Mouse (Mus musculus): ENCODE results near the gene Sema3d. TPM values are rescaled to one million over a fixed set of nuclear protein-coding genes. Genes with fewer than 3 reads are reported as not detected.

The Sema3d gene
- polyA plus RNA-seq (2015; fragmentation: Nextera tagmentation; extraction: Ambion mirVana): 23.7 TPM in 2 replicates

GRCm38 (mm10) chr5:12383133-12383959 is at the start of gene Sema3d:
TSS of gene Sema3d (plus strand) at chr5:12383385.
- H3K4me2 ChIP-seq (replicated peaks): peak within 1 kb of the TSS; percentile 79
- H3K9ac ChIP-seq: peak within 1 kb of the TSS; percentile 79
- no peaks in the 10 kb centered on the region for H3K36me3 ChIP-seq
- H3K9me3 ChIP-seq: no peaks in the 10 kb centered on the region
- peak within 1 kb of the TSS; percentile 39; the same call in 1 of the 2 replicates for H3K27ac ChIP-seq
- H3K4me3 ChIP-seq: peak within 1 kb of the TSS; percentile 64
- peaks cover 13% of the 10 kb centered on the region for H3K27me3 ChIP-seq
- ATAC-seq (ENCODE audit: low FRiP score, low read depth): peak; percentile 94
- under 1% methylated on average over 49 of the region's 49 CpGs for WGBS
- no peaks in the 10 kb centered on the region for H3K4me1 ChIP-seq

GRCm38 (mm10) chr5:12377261-12377660 is 5.9 kb upstream of the Sema3d start:
- Histone ChIP-seq H3K4me3 (no peak overlapping the region), H3K4me2 (replicated peaks) (no peak overlapping the region), H3K27ac (no peak overlapping the region), H3K9ac (no peak overlapping the region), H3K27me3 (no peaks in the 10 kb centered on the region), H3K4me1 (no peaks in the 10 kb centered on the region), H3K9me3 (no peaks in the 10 kb centered on the region), H3K36me3 (no peaks in the 10 kb centered on the region)
- WGBS: 45% methylated on average over 1 of the region's 1 CpGs
- ATAC-seq (ENCODE audit: low FRiP score, low read depth): no peak

DNA sequence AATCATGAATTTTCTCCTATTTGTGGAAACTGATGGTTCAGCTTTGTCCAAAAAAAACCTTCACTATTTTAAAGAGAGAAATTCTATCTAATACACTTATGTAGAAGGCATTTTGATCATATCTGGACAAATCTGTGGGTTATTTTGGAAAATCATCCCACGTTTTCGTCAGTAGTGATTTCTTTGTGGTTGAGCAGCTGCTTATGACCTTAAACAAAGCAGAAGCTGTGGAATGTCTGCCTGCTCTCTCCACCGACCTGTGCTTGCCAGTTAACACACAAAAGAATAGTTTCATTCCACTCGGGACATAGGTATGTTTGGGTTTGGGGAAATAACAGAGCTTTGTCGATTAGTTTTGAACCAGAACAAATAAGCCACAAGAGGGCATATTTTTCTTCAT is 4.3 kb upstream of the Sema3d start:
- 51% methylated on average over 5 of the region's 5 CpGs for WGBS
- H3K9me3 ChIP-seq: no peaks in the 10 kb centered on the region
- no peak overlapping the region for H3K27ac ChIP-seq
- ATAC-seq (ENCODE audit: low FRiP score, low read depth): no peak
- H3K4me3 ChIP-seq: no peak overlapping the region
- H3K9ac ChIP-seq: no peak overlapping the region
- H3K4me1 ChIP-seq: no peaks in the 10 kb centered on the region
- no peak overlapping the region for H3K4me2 ChIP-seq (replicated peaks)
- no peaks in the 10 kb centered on the region for H3K36me3 ChIP-seq
- no peaks in the 10 kb centered on the region; the same call in 1 of the 2 replicates for H3K27me3 ChIP-seq

- 78% methylated on average over 5 of the region's 5 CpGs for WGBS
Measured at GRCm38 (mm10) chr5:12382010-12382409, 1.2 kb upstream of the Sema3d start.

DNA sequence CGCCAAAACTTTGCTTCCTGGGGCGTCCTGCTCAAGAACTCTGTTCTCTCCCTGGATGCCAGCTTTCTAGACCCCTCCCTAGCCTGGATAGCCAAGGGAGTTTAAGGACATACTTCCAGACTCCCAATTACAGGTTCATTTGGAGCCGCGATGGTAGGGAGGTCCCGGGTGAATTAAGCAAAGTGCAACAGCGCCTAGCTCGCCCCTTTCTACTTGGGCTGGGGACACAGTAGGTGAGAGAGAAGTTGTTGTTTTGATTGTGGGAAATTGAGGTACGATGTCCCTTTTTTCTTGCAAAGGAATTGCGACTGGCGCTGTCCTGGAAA is 738 bp downstream of the Sema3d start:
- Histone ChIP-seq H3K36me3 (no peaks in the 10 kb centered on the region), H3K27me3 (peaks cover 13% of the 10 kb centered on the region), H3K9ac (peak overlapping the region; percentile 79), H3K4me1 (no peaks in the 10 kb centered on the region), H3K27ac (peak overlapping the region; percentile 39; the same call in 1 of the 2 replicates), H3K4me3 (peak overlapping the region; percentile 64), H3K4me2 (replicated peaks) (peak overlapping the region; percentile 79), H3K9me3 (no peaks in the 10 kb centered on the region)
- ATAC-seq (ENCODE audit: low FRiP score, low read depth): no peak; the same call in 1 of the 2 replicates
- WGBS: 2% methylated on average over 10 of the region's 10 CpGs

More at GRCm38 (mm10) chr5:12382010-12382409, 1.2 kb upstream of the Sema3d start:
- H3K9ac ChIP-seq: no peak overlapping the region
- H3K27me3 ChIP-seq: peaks cover 13% of the 10 kb centered on the region
- H3K27ac ChIP-seq: no peak overlapping the region
- H3K4me2 ChIP-seq (replicated peaks): no peak overlapping the region
- no peak overlapping the region for H3K4me3 ChIP-seq
- ATAC-seq (ENCODE audit: low FRiP score, low read depth): no peak
- H3K36me3 ChIP-seq: no peaks in the 10 kb centered on the region
- no peaks in the 10 kb centered on the region for H3K4me1 ChIP-seq
- no peaks in the 10 kb centered on the region for H3K9me3 ChIP-seq

- WGBS: 69% methylated on average over 5 of the region's 5 CpGs
- ATAC-seq (ENCODE audit: low FRiP score, low read depth): no peak
Measured at GRCm38 (mm10) chr5:12392667-12393066, 9.5 kb downstream of the Sema3d start.

DNA sequence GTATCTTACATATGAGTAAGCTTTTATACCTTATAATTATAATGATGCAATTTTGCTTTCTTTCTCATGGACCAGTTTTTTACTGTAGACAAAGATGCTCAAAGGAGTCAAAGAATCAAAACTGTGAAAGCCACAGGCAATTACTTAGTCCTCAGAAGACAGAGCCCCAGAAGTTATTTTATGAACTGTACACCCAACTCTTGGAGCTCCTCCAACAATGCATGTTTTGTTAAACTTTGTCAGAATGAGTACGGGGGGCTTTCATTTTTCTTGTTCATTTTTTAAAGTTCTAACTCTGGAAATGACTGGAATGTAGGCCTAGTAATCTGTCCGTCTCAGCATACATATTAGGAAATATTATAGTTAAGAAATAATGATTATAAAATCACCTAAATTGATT is 16.1 kb downstream of the Sema3d start:
- ATAC-seq (ENCODE audit: low FRiP score, low read depth): no peak
- no peaks in the 10 kb centered on the region for H3K27me3 ChIP-seq
- no peaks in the 10 kb centered on the region for H3K9me3 ChIP-seq
- no peak overlapping the region for H3K4me2 ChIP-seq (replicated peaks)
- whole genome bisulfite sequencing: 56% methylated on average over 2 of the region's 2 CpGs
- no peaks in the 10 kb centered on the region for H3K4me1 ChIP-seq
- no peak overlapping the region for H3K27ac ChIP-seq
- H3K9ac ChIP-seq: no peak overlapping the region
- H3K4me3 ChIP-seq: no peak overlapping the region
- H3K36me3 ChIP-seq: no peaks in the 10 kb centered on the region

More at GRCm38 (mm10) chr5:12392667-12393066, 9.5 kb downstream of the Sema3d start:
- H3K9ac ChIP-seq: no peak overlapping the region
- H3K27me3 ChIP-seq: no peaks in the 10 kb centered on the region
- no peak overlapping the region for H3K27ac ChIP-seq
- no peaks in the 10 kb centered on the region for H3K4me1 ChIP-seq
- H3K36me3 ChIP-seq: no peaks in the 10 kb centered on the region
- H3K4me2 ChIP-seq (replicated peaks): no peak overlapping the region
- no peak overlapping the region for H3K4me3 ChIP-seq
- H3K9me3 ChIP-seq: no peaks in the 10 kb centered on the region

DNA sequence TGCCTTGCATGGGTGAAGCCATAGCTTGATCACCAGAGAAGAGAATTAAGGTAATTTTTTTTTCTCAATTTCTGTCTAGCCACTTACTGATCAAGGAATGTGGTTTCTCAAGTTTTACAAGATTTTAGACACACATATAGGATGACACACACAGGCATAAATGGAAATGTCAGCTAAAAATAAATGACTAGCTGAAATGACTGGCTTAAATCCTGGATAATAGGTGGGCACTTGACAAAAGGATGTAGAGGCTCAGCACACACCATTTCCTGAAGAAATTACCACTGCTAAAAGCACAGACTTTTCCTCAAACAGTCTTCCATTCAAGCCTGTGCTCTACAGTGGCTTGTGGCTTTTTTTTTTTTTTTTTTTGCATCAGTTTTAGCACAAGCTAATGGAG is 21.0 kb downstream of the Sema3d start:
- Histone ChIP-seq H3K9ac (no peak overlapping the region), H3K27ac (no peak overlapping the region), H3K27me3 (no peaks in the 10 kb centered on the region), H3K4me2 (replicated peaks) (no peak overlapping the region), H3K4me3 (no peak overlapping the region), H3K4me1 (no peaks in the 10 kb centered on the region), H3K9me3 (no peaks in the 10 kb centered on the region), H3K36me3 (no peaks in the 10 kb centered on the region)
- ATAC-seq (ENCODE audit: low FRiP score, low read depth): no peak

DNA sequence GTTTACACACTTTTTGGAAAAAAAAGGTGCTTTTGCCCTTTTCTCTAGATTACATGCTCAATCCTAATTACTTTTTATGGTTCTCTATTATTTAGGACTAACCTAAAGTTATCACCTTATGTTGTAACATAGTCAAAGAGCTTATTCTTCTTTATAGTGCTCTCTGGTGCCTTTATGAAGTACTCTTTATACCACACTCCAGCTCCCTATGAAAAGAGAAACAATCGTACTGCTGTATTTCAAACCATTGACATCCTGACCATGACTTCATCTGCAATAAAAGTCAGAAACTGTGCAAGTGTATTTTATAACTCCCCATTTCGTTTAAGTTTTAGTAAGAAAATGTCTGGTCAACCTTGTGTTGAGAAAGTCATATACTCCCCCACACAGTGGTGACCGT is 29.4 kb downstream of the Sema3d start:
- H3K4me3 ChIP-seq: no peak overlapping the region
- H3K4me2 ChIP-seq (replicated peaks): no peak overlapping the region
- ATAC-seq (ENCODE audit: low FRiP score, low read depth): peak; percentile 69; the same call in 1 of the 2 replicates
- 41% methylated on average over 3 of the region's 3 CpGs for WGBS
- no peak overlapping the region for H3K9ac ChIP-seq
- H3K27ac ChIP-seq: no peak overlapping the region
- no peaks in the 10 kb centered on the region for H3K27me3 ChIP-seq
- H3K9me3 ChIP-seq: no peaks in the 10 kb centered on the region
- no peaks in the 10 kb centered on the region for H3K36me3 ChIP-seq
- 0 out of 2 replicates have a peak, but pooled peaks cover 5% of the 10 kb centered on the region for H3K4me1 ChIP-seq

DNA sequence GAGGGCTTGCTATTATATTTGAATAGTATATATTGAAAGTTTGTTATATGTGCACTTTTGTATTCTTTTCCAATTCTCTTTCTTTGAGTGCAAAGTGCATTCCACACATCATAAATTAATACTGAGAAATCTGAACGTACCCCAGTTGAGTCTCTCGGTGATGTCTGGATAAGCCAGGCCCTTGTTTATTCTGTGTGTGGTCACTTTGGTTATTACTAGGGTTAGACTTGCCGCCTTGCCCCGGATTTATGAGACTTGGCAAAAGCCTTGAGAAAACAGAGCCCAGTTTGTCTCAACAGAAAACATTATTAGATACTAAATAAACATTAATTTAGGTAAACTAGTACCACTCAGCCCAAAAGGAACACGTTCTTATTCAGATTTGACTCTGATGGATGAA is 40.1 kb downstream of the Sema3d start:
- H3K27ac ChIP-seq: no peak overlapping the region
- no peak overlapping the region for H3K9ac ChIP-seq
- ATAC-seq (ENCODE audit: low FRiP score, low read depth): no peak
- no peak overlapping the region for H3K4me3 ChIP-seq
- H3K4me2 ChIP-seq (replicated peaks): no peak overlapping the region
- no peaks in the 10 kb centered on the region for H3K27me3 ChIP-seq
- 26% methylated on average over 5 of the region's 5 CpGs for WGBS
- H3K36me3 ChIP-seq: no peaks in the 10 kb centered on the region
- H3K4me1 ChIP-seq: no peaks in the 10 kb centered on the region
- H3K9me3 ChIP-seq: no peaks in the 10 kb centered on the region

GRCm38 (mm10) chr5:12441737-12442136 is 58.6 kb downstream of the Sema3d start:
- peak; percentile 92 for ATAC-seq (ENCODE audit: low FRiP score, low read depth)
- no peak overlapping the region for H3K9ac ChIP-seq

GRCm38 (mm10) chr5:12442176-12443105 is 59.3 kb downstream of the Sema3d start:
- no peak overlapping the region for H3K27ac ChIP-seq
- ATAC-seq (ENCODE audit: low FRiP score, low read depth): peak; percentile 72
- 26% methylated on average over 7 of the region's 7 CpGs for WGBS

More at GRCm38 (mm10) chr5:12441737-12442136, 58.6 kb downstream of the Sema3d start:
- no peak overlapping the region for H3K4me3 ChIP-seq
- WGBS: 10% methylated on average over 1 of the region's 1 CpGs
- H3K27ac ChIP-seq: no peak overlapping the region
- H3K9me3 ChIP-seq: 0 out of 2 replicates have a peak, but pooled peaks cover 8% of the 10 kb centered on the region
- H3K36me3 ChIP-seq: no peaks in the 10 kb centered on the region
- H3K27me3 ChIP-seq: no peaks in the 10 kb centered on the region
- H3K4me1 ChIP-seq: 0 out of 2 replicates have a peak, but pooled peaks cover 10% of the 10 kb centered on the region
- no peak overlapping the region for H3K4me2 ChIP-seq (replicated peaks)

More at GRCm38 (mm10) chr5:12442176-12443105, 59.3 kb downstream of the Sema3d start:
- H3K36me3 ChIP-seq: no peaks in the 10 kb centered on the region
- no peak overlapping the region for H3K4me2 ChIP-seq (replicated peaks)
- no peak overlapping the region for H3K4me3 ChIP-seq
- 0 out of 2 replicates have a peak, but pooled peaks cover 8% of the 10 kb centered on the region for H3K9me3 ChIP-seq
- no peak overlapping the region for H3K9ac ChIP-seq
- H3K27me3 ChIP-seq: no peaks in the 10 kb centered on the region
- 0 out of 2 replicates have a peak, but pooled peaks cover 10% of the 10 kb centered on the region for H3K4me1 ChIP-seq
